Mouse (Mus musculus) olfactory bulb, adult 2 months (tissue): ENCODE measurements around the gene Gm9970.

ENCODE experiments used
- CTCF ChIP-seq: fragments of 200-500 bp; IDR thresholded peaks from 2 replicates; pipeline ENCODE4 v1.5.1; 2012; ENCODE audit warnings: low read depth, mild to moderate bottlenecking, low read length, moderate library complexity; ENCODE audit not compliant: insufficient read depth
- POLR2A ChIP-seq: fragments of 200-500 bp; IDR thresholded peaks from 2 replicates; pipeline ENCODE4 v1.6.1; 2012; ENCODE audit warnings: mild to moderate bottlenecking, low read depth, low read length, moderate library complexity; ENCODE audit not compliant: insufficient read depth

DNA sequence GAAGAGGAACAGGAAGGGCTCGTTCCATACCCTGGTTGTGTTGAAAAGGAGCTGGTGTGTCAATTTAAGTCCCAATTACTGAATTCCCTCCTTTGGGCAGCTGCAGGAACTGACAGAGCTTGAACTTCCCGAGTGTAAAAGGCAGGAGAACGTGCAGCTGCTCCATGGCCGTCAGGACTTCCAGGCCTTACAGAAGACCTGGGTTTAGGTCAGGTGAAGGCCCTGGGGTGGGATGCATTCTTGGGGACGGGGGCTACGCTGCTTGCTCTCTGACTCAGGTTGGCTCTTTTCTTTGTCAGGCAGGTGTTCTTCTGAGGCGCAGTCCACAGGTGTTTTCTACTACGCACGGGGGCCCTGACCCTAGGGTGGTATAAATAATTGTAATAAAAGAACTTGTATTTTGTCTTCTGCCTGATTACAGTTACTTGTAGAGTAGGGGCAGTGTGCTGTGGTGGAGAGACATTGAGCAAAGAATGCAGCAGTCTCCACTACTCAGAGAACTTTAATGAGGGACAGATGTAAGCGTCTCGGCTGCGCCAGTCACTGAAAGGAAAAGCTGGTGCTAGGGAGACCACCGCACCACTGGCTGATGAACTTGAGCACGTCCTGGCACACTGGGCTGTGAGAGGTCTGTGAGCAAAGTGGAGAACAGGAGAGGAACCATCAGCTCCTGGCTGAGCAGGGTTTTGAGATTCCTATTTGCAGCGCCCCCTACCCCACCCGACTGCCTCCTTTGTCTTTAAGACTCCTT, 11.9 kb upstream of the Gm9970 start:
- TF ChIP-seq POLR2A (no peak), CTCF (no peak)
